Mouse (Mus musculus) embryonic facial prominence, embryonic 11.5 days (tissue): Measurements from ENCODE around the gene Rrp12. TPM values are rescaled to one million over a fixed set of nuclear protein-coding genes. Genes with fewer than 3 reads are reported as not detected.
A peak's percentile ranks its signal among the peaks of the same experiment; 100 is the strongest.

Experiments
- ATAC-seq: fragments of 200-750 bp; cut with Nextera tagmentation; replicated peaks from 2 replicates; pipeline ENCODE4 v1.8.0; 2017; ENCODE audit warnings: low read depth; ENCODE audit not compliant: insufficient number of reproducible peaks, low FRiP score, low TSS enrichment
- DNase-seq: peaks from one replicate; pipeline ENCODE4 v3.0.0-alpha.2; 2015; ENCODE audit warnings: low spot score
- H3K27ac ChIP-seq: fragments of 300-500 bp; sonication (generic); replicated peaks from 2 replicates; pipeline ENCODE4 v1.5.1; 2014; ENCODE audit warnings: mild to moderate bottlenecking, low read depth, low read length, control low read depth
- H3K27me3 ChIP-seq: fragments of 300-500 bp; sonication (generic); 2 replicates; pipeline ENCODE4 v1.6.1; 2014; ENCODE audit warnings: mild to moderate bottlenecking, low read length, moderate library complexity, mixed read lengths; ENCODE audit not compliant: control insufficient read depth, insufficient read depth
- H3K36me3 ChIP-seq: fragments of 300-500 bp; sonication (generic); replicated peaks from 2 replicates; pipeline ENCODE4 v1.6.1; 2014; ENCODE audit warnings: low read depth, mild to moderate bottlenecking, low read length, moderate library complexity, mixed read lengths; ENCODE audit not compliant: control insufficient read depth, insufficient read depth
- H3K4me1 ChIP-seq: fragments of 300-500 bp; sonication (generic); 2 replicates; pipeline ENCODE4 v1.6.1; 2014; ENCODE audit warnings: low read length, mixed read lengths; ENCODE audit not compliant: control insufficient read depth, insufficient read depth
- H3K4me2 ChIP-seq: fragments of 300-500 bp; sonication (generic); 2 replicates; pipeline ENCODE4 v1.6.1; 2014; ENCODE audit warnings: low read depth, mild to moderate bottlenecking, control low read depth, low read length, moderate library complexity
- H3K4me3 ChIP-seq: fragments of 300-500 bp; sonication (generic); 2 replicates; pipeline ENCODE4 v1.5.1; 2014; ENCODE audit warnings: low read depth, low read length, control low read depth
- H3K9ac ChIP-seq: fragments of 300-500 bp; sonication (generic); replicated peaks from 2 replicates; pipeline ENCODE4 v1.6.1; 2014; ENCODE audit warnings: mild to moderate bottlenecking, control low read depth, low read length
- H3K9me3 ChIP-seq: fragments of 300-500 bp; sonication (generic); replicated peaks from 2 replicates; pipeline ENCODE4 v1.6.1; 2016; ENCODE audit warnings: mild to moderate bottlenecking, low read length, inconsistent platforms, mixed read lengths; ENCODE audit not compliant: control insufficient read depth
- WGBS: fragments of 180-500 bp; shearing (Covaris S2); extraction: QIAGEN DNeasy Blood & Tissue Kit; methylation state at CpG from one replicate; pipeline ENCODE4 v1.1.7; 2014; 5-methylcytosine and 5-hydroxymethylcytosine counted together
- polyA plus RNA-seq: library from polyadenylated mRNA; unstranded; fragments of >200 nt; fragmentation: Nextera tagmentation; extraction: Ambion mirVana; gene quantifications from 2 replicates; pipeline ENCODE4 v1.2.1, GENCODE M21; 2014

Gene Rrp12
- polyA plus RNA-seq, 1 experiment from 2014 or later, result 14.5 TPM

DNA sequence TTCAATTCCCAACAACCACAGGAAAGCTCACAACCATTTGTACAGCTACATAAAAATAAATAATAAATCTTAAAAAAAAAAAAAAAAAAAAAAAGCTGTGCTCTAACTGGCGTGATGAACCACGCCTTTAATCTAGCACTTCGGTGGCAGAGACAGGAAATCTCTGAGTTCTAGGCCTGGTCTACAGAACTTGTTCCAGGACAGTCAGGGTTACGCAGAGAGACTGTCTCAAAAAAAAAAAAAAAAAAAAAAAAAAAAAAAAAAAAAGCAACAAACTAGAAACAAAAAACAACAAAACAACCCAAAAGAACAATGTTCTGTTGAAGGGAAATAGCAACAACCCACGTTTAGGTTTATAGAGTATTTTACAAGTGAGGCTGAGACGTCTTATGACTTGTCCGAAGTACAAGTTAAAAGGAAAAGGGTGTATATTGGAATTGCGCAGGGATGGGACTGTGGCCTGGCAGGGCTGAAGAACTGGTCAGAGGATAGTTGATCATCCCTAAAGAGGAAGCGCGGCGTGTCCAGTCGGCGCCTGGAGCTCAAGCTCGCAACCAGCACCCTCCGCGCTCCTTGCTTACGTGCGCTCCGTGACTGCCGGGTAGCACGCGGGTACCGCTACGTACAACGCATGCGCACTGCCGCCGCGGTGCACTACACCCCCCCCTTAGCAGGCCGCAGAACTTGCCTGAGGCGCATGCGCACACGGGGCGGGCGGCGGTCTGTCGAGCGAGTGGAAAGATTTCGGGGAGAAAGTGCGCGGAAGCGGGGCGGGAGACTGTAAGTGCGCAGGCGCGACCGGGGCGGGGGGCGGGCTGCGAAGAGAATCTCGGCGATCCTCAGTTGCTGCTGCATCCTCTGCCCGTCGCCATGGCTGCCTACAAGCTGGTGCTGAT is 15.5 kb upstream of the Rrp12 start, which contains the start of gene Pgam1:
TSS of gene Pgam1 (plus strand) at position 746 of the 896 bp plus-strand sequence.
- Histone ChIP-seq H3K4me3 (peak within 1 kb of the TSS; percentile 63), H3K27ac (peak within 1 kb of the TSS; percentile 69), H3K9me3 (no peaks in the 10 kb centered on the region), H3K9ac (peak within 1 kb of the TSS; percentile 82), H3K4me2 (peak within 1 kb of the TSS; percentile 44), H3K36me3 (no peaks in the 10 kb centered on the region; the same call in 1 of the 2 replicates), H3K4me1 (peaks cover 3% of the 10 kb centered on the region; the same call in 1 of the 2 replicates), H3K27me3 (no peaks in the 10 kb centered on the region)
- 5% methylated on average over 52 of the region's 54 CpGs for WGBS
- peak; percentile 88 for ATAC-seq
- DNase-seq, result peak; percentile 99

DNA sequence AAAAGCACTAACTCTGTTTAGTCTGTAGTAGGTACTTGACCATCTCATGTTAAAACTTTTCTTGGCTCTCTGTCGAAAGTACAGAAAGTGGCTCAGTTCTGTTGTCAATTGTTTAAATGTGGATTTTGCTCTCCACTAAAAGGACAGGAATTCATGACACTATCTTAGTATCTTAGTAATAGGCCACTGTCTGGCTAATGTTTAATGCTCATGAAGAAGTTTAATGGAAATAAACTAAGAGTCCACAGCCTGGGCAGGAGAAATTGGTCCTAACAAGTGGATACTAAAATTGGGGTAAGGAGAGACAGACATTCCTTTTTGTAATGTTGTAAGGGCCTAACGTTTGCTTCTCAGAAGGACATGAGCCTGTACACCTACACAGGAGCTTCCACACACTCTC is 14.4 kb upstream of the Rrp12 start:
- DNase-seq, result no peak
- WGBS, result 86% methylated on average over 2 of the region's 2 CpGs

DNA sequence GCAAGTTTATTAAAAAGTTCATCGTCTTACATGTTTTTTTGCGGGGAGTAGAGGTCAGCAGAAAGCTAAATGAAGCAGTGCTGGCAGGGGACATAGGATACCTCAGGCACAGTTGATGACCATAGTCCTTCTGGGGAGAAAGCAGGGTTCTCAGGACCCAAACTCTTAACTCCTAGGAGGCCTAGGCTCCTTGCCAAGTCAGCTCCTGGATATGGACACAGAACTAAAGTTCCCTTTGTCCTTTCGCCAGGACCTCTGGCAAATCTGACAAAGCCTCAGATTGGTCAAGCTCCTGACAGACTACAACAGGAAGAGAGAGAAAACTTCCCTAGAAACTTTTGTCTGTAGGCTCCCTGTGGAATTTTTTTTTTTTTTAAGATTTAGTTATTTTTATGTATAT is 12.8 kb upstream of the Rrp12 start:
- no peaks in the 10 kb centered on the region for H3K36me3 ChIP-seq
- no peak for ATAC-seq
- no peak overlapping the region for H3K9ac ChIP-seq
- no peak for DNase-seq
- H3K4me1 ChIP-seq, result peaks cover 3% of the 10 kb centered on the region; the same call in 1 of the 2 replicates
- no peak overlapping the region for H3K4me2 ChIP-seq
- H3K4me3 ChIP-seq, result no peak overlapping the region
- 90% methylated on average over 3 of the region's 3 CpGs for WGBS
- H3K9me3 ChIP-seq, result no peaks in the 10 kb centered on the region
- H3K27ac ChIP-seq, result no peak overlapping the region
- no peaks in the 10 kb centered on the region for H3K27me3 ChIP-seq

More for the DNA sequence above, 14.4 kb upstream of the Rrp12 start:
- Histone ChIP-seq H3K27ac (no peak overlapping the region), H3K9me3 (no peaks in the 10 kb centered on the region), H3K36me3 (no peaks in the 10 kb centered on the region), H3K4me2 (no peak overlapping the region), H3K9ac (no peak overlapping the region), H3K4me1 (peaks cover 3% of the 10 kb centered on the region; the same call in 1 of the 2 replicates), H3K4me3 (no peak overlapping the region), H3K27me3 (no peaks in the 10 kb centered on the region)
- no peak for ATAC-seq

DNA sequence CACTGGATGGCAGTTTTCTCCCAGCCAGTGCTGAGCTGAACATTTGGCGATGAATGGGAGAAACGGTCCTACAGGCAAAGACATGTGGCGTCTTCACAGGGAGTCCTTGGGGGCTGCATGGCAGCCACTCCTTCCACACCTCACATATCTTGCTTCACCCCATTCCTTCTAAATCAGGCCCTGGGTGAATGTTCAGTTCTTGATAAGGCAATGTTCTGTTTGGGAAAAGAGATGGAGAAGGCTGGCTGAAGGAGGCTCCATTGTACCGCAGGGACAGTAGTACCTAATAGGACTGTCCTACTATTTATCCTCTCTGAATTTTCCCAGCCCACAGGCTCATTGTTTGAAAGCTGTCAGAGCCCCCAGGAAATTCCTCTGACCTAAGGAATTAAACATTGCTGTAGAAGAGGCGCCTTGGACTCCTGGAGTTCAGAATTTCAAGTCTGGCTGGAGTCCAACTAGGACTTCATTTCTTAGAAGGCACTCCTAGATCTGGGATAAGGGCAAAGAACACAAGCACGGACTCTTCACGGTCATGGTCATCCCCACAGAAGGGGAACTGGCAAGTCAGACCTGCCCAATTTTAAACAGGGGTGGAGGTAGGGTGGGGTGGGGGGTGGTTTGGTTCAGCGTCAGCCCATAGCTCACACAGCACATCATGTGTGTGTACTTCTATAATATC is 11.2 kb upstream of the Rrp12 start:
- Histone ChIP-seq H3K36me3 (no peaks in the 10 kb centered on the region), H3K4me1 (no peaks in the 10 kb centered on the region), H3K4me3 (no peak overlapping the region), H3K27ac (no peak overlapping the region), H3K4me2 (no peak overlapping the region), H3K9me3 (no peaks in the 10 kb centered on the region), H3K27me3 (no peaks in the 10 kb centered on the region), H3K9ac (no peak overlapping the region)
- ATAC-seq (no peak), DNase-seq (no peak)
- 64% methylated on average over 8 of the region's 8 CpGs for WGBS

DNA sequence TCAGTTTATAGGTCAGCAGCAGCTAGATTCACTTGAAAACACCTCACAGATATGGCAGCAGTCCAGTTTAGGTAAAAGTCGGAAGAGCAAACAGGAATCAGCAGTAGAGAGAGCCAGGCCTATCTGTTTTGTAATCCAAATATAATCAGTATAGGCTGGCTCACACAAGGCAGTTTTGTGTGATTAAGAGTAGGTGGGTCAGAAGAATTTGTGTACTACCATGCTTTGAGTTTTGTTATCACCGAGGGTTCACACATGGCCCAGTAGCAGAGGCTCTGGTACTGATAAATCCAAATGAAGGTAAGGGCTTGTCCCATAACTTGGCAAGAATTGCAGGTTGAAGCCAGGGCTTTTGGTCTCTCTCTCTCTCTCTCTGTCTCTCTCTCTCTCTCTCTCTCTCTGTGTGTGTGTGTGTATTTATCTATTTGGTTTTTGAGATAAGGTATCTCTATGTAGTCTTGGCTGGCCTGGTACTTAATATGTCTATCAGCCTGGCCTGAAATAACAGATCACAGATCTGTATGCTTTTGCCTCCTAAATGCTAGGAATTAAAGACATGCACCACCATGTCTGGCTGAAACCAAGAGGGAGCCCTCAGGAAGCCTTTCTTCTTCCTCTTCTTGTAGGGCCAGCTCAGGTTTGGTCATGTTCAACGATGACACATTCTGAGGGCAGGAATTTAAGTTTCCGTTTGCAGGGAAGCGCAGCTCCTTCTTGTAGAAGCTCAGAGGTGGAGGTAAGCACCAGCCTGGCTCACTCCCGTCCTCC is 10.5 kb upstream of the Rrp12 start:
- no peaks in the 10 kb centered on the region for H3K27me3 ChIP-seq
- 66% methylated on average over 6 of the region's 6 CpGs for WGBS
- no peak overlapping the region for H3K9ac ChIP-seq
- no peak overlapping the region for H3K4me3 ChIP-seq
- H3K27ac ChIP-seq, result no peak overlapping the region
- no peak for DNase-seq
- ATAC-seq, result no peak
- no peaks in the 10 kb centered on the region for H3K4me1 ChIP-seq
- H3K9me3 ChIP-seq, result no peaks in the 10 kb centered on the region
- no peak overlapping the region for H3K4me2 ChIP-seq
- H3K36me3 ChIP-seq, result no peaks in the 10 kb centered on the region

DNA sequence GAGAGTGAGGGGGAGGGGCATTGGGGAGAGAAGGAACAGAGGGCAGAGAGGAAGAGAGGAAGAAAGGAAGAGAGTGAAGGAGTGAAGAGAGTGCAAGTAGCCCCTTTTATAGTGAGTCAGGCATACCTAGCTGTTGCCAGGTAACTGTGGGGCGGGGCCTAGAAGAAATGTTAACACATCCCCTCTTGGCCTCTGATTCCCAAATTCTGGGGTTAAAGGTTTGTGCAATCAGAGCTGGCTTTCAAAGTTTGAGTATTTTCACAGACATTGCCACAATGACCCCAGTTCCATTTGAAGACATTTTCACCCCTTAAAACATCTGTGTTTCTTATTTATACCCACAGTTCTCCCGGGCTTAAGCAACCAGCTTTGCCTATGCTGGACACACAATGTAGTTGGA is 9.3 kb upstream of the Rrp12 start:
- no peak overlapping the region for H3K4me3 ChIP-seq
- no peaks in the 10 kb centered on the region for H3K36me3 ChIP-seq
- no peak overlapping the region for H3K9ac ChIP-seq
- no peaks in the 10 kb centered on the region for H3K27me3 ChIP-seq
- H3K4me2 ChIP-seq, result no peak overlapping the region
- DNase-seq (no peak), ATAC-seq (no peak)
- WGBS, result 78% methylated on average over 2 of the region's 2 CpGs
- H3K27ac ChIP-seq, result no peak overlapping the region
- H3K4me1 ChIP-seq, result no peaks in the 10 kb centered on the region
- H3K9me3 ChIP-seq, result no peaks in the 10 kb centered on the region

DNA sequence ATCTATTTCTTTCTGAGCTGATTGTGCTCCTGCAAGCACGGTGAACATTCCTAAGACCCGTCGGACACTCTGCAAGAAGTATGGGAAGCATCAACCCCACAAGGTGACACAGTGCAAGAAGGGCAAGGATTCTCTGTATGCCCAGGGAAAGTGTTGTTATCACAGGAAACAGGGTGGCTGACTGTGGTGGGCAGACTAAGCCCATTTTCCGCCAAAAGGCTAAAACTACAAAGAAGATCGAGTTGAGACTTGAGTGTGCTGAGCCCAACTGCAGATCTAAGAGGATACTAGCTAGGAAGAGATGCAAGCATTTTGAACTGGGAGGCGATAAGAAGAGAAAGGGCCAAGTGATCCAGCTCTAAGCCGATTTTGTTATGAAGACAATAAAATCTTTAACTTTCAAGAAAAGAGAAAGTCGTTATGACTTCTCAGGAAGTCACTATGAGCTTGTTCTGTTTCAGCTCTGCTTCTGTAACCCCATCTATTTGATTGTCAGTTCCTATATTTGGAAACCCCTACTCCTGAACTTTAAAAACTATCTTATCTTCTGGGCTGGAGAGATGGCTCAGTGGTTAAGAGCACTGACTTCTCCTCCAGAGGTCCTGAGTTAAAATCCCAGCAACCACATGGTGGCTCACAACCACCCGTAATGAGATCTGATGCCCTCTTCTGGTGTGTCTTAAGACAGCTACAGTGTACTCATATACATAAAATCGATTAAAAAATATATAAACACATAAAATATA is 7.0 kb upstream of the Rrp12 start:
- no peak overlapping the region for H3K9ac ChIP-seq
- no peaks in the 10 kb centered on the region for H3K27me3 ChIP-seq
- no peaks in the 10 kb centered on the region for H3K36me3 ChIP-seq
- no peaks in the 10 kb centered on the region for H3K9me3 ChIP-seq
- no peak overlapping the region for H3K27ac ChIP-seq
- 83% methylated on average over 10 of the region's 10 CpGs for WGBS
- H3K4me3 ChIP-seq, result no peak overlapping the region
- ATAC-seq, result no peak
- no peak overlapping the region for H3K4me2 ChIP-seq
- H3K4me1 ChIP-seq, result no peaks in the 10 kb centered on the region
- DNase-seq, result no peak
